Mouse (Mus musculus): ENCODE measurements around the gene Ccr6. TPM values are rescaled to one million over a fixed set of nuclear protein-coding genes. Genes with fewer than 3 reads are reported as not detected.
"Not testable (repeated sequence)": the region's sequence is repeated elsewhere in the genome, so short reads cannot be mapped to it uniquely, and the experiment has no call there.

Gene Ccr6
- polyA plus RNA-seq, 1 experiment from 2014 or later, result not detected

DNA sequence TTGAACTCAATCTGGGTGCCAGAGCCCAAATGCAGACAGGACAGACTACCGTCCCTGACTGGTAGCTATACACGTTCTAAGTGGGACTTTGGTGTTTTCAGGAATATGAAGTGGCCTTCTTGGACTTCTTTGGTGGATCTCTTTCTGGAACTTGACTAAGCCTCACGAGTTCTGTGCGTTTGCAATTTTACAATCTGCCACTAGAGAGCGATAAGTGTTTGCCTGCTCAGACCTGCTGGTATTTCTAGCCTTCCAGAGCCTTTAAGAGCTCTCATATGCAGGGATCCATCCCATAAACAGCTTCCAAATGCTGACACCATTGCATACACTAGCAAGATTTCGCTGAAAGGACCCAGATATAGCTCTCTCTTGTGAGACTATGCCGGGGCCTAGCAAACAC lies 28.8 kb downstream of the Ccr6 start:
- H3K4me1 ChIP-seq; H3K9me3 ChIP-seq; ATAC-seq (ENCODE audit: borderline replicate concordance, extremely low read depth, low FRiP score, low TSS enrichment); H3K36me3 ChIP-seq; H3K9ac ChIP-seq; H3K27ac ChIP-seq; H3K4me2 ChIP-seq; H3K27me3 ChIP-seq; H3K4me3 ChIP-seq: not testable (repeated sequence)
- WGBS, result 18% methylated on average over 7 of the region's 7 CpGs

DNA sequence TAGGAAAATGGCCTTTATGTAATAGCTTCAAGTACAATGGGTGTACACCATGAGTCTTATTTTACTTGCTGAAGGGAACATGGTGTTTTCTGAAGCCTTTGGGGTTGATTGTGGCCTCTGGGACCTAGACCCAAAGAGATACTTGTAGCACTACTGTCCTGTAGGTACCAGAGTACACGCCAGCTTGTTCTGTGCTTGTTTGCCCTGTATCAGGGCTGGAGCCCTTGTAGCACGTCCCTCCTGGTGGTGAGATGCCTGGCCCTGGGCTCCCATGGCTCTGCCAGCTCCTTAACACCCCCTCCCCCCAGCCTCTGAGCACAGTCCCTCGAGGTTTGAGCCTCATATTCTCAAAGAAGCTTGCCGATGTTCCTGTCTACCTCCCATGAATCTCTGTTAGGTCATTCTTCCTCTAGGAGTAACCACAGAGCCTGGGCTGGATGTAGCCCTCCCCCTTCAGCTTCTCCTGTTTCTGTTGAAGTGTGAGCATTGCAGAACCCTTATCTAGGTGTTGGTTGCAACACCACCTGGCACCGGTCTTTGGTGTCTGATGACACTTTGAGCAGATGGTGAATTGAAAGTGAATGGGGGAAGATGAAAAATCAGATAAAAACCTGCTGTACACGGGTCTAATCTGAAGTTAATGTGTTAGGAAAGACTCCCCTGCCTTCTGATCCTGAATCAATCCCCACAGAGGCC lies 36.4 kb downstream of the Ccr6 start:
- Histone ChIP-seq H3K9me3 (no peaks in the 10 kb centered on the region), H3K4me2 (no peak overlapping the region), H3K9ac (no peak overlapping the region), H3K27ac (no peak overlapping the region), H3K36me3 (no peaks in the 10 kb centered on the region), H3K4me1 (no peaks in the 10 kb centered on the region), H3K27me3 (no peaks in the 10 kb centered on the region), H3K4me3 (no peak overlapping the region)
- ATAC-seq (ENCODE audit: borderline replicate concordance, extremely low read depth, low FRiP score, low TSS enrichment), result no peak
- WGBS, result 27% methylated on average over 6 of the region's 6 CpGs

DNA sequence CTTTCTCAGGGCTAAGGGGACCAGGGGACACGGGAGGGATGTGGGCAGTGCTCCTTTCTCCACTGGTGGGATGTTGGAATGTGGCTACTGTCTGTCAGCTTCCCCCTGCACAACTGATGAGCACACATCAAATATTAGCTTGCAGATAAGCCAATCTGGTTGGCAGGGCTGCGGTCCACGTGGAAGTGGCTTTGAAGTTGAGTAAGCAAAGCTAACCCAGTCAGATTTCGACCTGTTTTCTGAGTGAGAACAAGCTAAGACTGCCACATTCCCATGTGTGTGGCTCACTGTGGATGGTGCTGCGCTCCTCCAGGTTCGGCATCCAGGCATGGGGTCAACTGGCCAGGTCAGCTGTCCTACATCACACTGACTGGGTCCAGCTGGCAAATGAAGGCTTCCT lies 37.1 kb downstream of the Ccr6 start:
- Histone ChIP-seq H3K4me2 (no peak overlapping the region), H3K27me3 (no peaks in the 10 kb centered on the region), H3K27ac (no peak overlapping the region), H3K9me3 (no peaks in the 10 kb centered on the region), H3K36me3 (no peaks in the 10 kb centered on the region), H3K4me1 (no peaks in the 10 kb centered on the region), H3K9ac (no peak overlapping the region), H3K4me3 (no peak overlapping the region)
- ATAC-seq (ENCODE audit: borderline replicate concordance, extremely low read depth, low FRiP score, low TSS enrichment), result no peak
- WGBS, result 35% methylated on average over 6 of the region's 6 CpGs

DNA sequence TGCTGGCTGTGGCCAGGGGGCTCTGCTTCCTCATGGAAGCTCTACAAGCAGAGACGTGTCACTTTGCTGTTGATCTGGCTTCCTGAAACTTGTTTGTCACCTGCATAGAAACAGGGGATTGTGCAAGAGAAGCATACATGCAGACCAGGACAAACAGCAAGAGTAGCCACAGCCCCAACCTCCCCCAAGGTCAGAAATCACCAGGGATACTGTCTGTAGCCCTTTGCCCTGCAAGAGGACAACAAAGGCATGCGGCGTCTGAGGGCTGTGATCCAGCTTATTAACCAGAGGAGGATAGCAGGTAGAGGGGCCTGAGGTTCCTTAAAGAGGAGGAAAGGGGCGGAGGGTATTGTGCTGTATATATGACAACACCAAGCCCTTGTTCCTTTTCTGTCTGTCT lies 40.2 kb downstream of the Ccr6 start:
- no peak for ATAC-seq (ENCODE audit: borderline replicate concordance, extremely low read depth, low FRiP score, low TSS enrichment)
- Histone ChIP-seq H3K4me1 (no peaks in the 10 kb centered on the region), H3K27ac (no peak overlapping the region), H3K36me3 (no peaks in the 10 kb centered on the region), H3K9ac (no peak overlapping the region), H3K9me3 (no peaks in the 10 kb centered on the region), H3K4me3 (no peak overlapping the region), H3K27me3 (no peaks in the 10 kb centered on the region), H3K4me2 (no peak overlapping the region)
- 66% methylated on average over 4 of the region's 4 CpGs for WGBS

DNA sequence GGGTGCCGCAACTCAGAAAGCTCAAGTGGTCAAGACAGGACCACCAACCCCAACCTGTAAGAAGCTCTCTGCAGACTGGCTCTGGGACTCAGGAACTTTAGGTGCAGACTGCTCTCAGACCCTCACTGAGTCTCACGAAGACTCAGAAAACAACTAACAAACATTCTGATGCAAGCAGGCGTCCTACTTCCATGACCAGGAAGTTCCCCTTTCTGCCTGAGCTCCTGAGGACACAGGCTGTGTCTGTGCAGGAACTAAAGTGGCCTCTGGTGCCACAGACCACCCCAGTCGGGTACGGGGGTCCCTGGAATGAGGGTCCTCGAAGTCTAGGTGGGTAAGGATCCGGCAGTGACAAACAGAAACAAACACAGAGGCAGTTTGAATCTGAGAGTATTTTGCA lies 40.8 kb downstream of the Ccr6 start:
- Histone ChIP-seq H3K9ac (no peak overlapping the region), H3K4me2 (no peak overlapping the region), H3K4me1 (no peaks in the 10 kb centered on the region), H3K27ac (no peak overlapping the region), H3K36me3 (no peaks in the 10 kb centered on the region), H3K4me3 (no peak overlapping the region), H3K27me3 (no peaks in the 10 kb centered on the region), H3K9me3 (no peaks in the 10 kb centered on the region)
- 64% methylated on average over 7 of the region's 7 CpGs for WGBS
- no peak for ATAC-seq (ENCODE audit: borderline replicate concordance, extremely low read depth, low FRiP score, low TSS enrichment)

DNA sequence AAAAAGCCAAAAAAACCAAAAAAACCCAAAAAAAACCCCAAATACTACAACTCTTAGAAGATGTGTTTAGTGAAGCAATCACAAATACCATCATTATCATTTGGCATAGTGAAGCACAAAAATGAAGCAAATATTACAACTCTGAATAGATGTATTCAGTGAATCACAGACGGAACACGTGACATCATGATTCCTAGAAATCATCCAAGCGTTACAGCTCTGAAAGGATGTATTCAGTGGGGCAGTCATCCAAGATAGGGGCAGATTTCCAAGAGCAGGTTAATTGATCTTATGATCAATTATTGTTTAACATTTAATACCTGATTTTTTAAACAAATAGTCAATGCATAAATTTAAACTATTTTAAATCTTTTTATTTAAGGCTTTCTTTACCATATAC lies 41.4 kb downstream of the Ccr6 start:
- 83% methylated on average over 3 of the region's 3 CpGs for WGBS
- no peak for ATAC-seq (ENCODE audit: borderline replicate concordance, extremely low read depth, low FRiP score, low TSS enrichment)
- Histone ChIP-seq H3K27me3 (no peaks in the 10 kb centered on the region), H3K4me3 (no peak overlapping the region), H3K4me2 (no peak overlapping the region), H3K9ac (no peak overlapping the region), H3K9me3 (no peaks in the 10 kb centered on the region), H3K36me3 (no peaks in the 10 kb centered on the region), H3K4me1 (no peaks in the 10 kb centered on the region), H3K27ac (no peak overlapping the region)

DNA sequence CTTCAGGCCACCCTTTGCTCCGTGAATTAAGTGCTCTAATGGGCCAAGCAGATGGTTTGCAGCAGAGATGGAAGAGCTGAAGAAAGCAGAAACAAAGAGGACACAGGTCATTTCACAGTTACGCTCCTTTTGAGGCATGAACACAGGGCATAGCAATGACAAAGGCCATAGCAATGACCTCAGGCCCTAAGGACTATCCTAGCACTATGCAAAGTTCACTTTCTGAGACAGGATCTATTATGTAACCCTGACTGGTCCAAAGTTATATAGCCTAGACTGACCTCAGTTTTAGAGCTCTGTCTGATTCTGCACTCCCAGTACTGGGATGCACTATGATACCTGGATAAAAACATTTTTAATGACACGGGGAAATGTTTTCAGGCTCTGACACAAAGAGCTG lies 42.5 kb downstream of the Ccr6 start:
- H3K27ac ChIP-seq, result no peak overlapping the region
- H3K27me3 ChIP-seq, result no peaks in the 10 kb centered on the region
- no peak overlapping the region for H3K4me3 ChIP-seq
- ATAC-seq (ENCODE audit: borderline replicate concordance, extremely low read depth, low FRiP score, low TSS enrichment), result no peak
- 67% methylated on average over 3 of the region's 3 CpGs for WGBS
- no peaks in the 10 kb centered on the region for H3K9me3 ChIP-seq
- no peak overlapping the region for H3K9ac ChIP-seq
- no peaks in the 10 kb centered on the region for H3K36me3 ChIP-seq
- H3K4me2 ChIP-seq, result no peak overlapping the region
- H3K4me1 ChIP-seq, result 0 out of 2 replicates have a peak, but pooled peaks cover 2% of the 10 kb centered on the region

DNA sequence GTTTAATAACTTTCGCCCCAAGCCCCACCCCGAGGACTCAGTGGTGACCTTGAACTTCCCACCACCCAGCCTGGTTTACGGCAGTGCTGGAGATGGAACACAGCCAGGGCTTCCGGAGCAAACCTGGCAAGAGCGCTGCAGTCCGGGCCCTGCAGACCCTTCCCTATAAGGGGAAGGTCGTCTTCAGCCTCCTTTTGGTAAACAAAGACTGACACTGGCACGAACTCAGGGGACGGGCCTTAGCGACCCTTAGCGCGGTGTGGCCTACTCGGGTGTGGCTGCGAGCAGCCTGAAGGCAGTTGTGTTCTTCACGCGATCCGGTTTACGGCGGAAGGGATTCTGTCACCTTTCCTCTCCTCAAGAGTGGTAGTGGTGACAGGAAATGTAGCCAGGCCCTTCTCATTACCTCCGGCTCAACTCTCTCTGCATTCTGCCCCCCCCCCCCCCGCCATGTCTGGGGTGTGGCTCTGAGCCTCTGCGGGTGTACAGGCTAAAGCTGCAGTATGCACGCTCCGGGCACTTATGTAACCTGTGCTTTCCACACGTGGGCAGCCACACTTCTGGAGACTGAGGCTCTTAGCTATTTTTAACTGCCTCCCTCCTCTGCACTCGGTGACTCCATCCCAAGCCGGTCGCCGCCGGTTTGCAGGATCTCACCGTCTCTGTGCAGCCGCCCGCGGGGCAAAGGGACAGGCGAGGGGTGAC lies 47.1 kb downstream of the Ccr6 start, which contains the start of gene Mpc1:
Gene Mpc1, plus strand, starts transcription at position 84 of the 705 bp plus-strand sequence.
- Histone ChIP-seq H3K36me3 (no peaks in the 10 kb centered on the region), H3K4me3 (peak within 1 kb of the TSS; percentile 95), H3K27me3 (no peaks in the 10 kb centered on the region), H3K9ac (peak within 1 kb of the TSS; percentile 82), H3K4me2 (peak within 1 kb of the TSS; percentile 99), H3K9me3 (no peaks in the 10 kb centered on the region), H3K4me1 (0 out of 2 replicates have a peak, but pooled peaks cover 2% of the 10 kb centered on the region), H3K27ac (peak within 1 kb of the TSS; percentile 97)
- WGBS, result under 1% methylated on average over 35 of the region's 35 CpGs
- peak; percentile 69 for ATAC-seq (ENCODE audit: borderline replicate concordance, extremely low read depth, low FRiP score, low TSS enrichment)

DNA sequence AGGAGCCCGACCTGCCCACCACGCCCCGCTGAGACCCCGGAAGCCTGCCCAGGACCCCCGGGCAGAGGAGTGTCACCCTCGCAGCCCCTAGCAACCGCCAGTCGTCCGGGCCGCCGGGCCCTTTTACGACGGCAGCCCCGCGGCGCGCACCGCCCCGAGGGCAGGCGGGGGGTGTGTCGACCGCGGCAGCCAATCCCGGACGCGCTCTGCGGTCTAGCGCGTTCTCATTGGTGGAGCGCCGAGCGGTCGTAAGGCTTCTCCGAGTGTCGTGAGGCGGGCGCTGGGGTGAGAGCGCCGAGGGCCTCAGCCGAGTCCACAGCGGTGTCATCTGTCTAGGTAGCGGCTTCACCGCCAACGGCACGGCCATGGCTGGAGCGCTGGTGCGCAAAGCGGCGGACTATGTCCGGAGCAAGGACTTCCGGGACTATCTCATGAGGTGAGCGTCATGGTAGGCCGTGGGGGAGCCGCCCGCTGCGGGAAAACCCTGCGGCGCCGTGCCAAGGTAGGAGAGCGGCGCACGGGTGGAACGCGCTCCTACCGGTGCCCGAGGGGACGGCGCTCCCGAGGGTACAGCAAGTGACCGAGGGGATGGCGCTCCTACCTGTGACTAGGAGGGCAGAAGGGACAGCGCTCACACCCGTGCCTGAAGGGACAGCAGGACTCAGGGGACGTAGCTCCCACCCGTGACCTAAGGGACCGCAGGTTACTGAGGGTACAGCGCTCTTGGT lies 47.8 kb downstream of the Ccr6 start:
- Histone ChIP-seq H3K27me3 (no peaks in the 10 kb centered on the region), H3K4me3 (peak overlapping the region; percentile 95), H3K4me2 (peak overlapping the region; percentile 99), H3K36me3 (no peaks in the 10 kb centered on the region), H3K9ac (peak overlapping the region; percentile 82), H3K4me1 (0 out of 2 replicates have a peak, but pooled peaks cover 2% of the 10 kb centered on the region), H3K9me3 (no peaks in the 10 kb centered on the region), H3K27ac (peak overlapping the region; percentile 97)
- peak; percentile 99 for ATAC-seq (ENCODE audit: borderline replicate concordance, extremely low read depth, low FRiP score, low TSS enrichment)
- WGBS, result under 1% methylated on average over 77 of the region's 77 CpGs

DNA sequence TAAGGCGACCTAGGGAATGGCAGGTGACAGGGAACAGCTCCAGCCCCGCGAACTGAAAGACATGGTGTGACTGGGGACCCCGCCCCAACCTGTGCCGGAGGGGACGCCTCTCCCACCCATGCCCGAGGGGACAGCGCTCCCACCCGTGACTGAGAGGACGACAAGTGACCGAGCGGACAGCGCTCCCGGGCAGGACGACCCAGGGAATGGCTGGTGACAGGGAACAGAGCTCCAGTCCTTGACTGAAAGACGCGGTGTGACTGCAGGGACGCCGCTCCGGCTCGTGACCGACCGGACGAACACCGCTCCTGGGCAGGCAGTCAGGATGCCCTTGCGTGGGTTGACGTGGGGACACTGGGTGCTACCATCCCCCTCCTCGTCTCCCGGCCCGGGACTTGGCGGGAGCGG lies 48.4 kb downstream of the Ccr6 start:
- Histone ChIP-seq H3K4me2 (peak overlapping the region; percentile 99), H3K4me3 (peak overlapping the region; percentile 95), H3K27me3 (no peaks in the 10 kb centered on the region), H3K9ac (peak overlapping the region; percentile 77), H3K4me1 (0 out of 2 replicates have a peak, but pooled peaks cover 2% of the 10 kb centered on the region), H3K36me3 (peaks cover under 1% of the 10 kb centered on the region), H3K9me3 (no peaks in the 10 kb centered on the region), H3K27ac (peak overlapping the region; percentile 97; the same call in 1 of the 2 replicates)
- WGBS, result under 1% methylated on average over 32 of the region's 32 CpGs
- peak; percentile 11 for ATAC-seq (ENCODE audit: borderline replicate concordance, extremely low read depth, low FRiP score, low TSS enrichment)

DNA sequence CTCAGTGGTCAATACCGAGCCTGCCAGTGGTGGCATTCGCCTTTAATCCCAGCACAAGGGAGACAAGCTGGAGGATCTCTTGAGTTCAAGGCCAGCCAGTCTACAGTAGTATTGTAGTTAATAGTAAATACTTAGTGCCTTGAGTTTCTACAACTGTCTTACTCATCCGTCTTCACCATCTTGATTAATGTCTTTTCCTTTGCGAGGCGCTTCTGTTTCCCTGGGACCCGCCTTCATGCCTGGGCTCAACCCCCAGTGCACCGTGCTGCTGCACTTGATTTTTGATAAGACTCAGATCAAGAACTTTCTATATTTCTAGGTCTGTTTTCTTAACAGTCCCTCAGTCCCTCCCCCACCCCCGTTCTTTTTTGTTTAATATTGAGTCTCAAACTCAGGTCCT lies 49.2 kb downstream of the Ccr6 start:
- WGBS, result 27% methylated on average over 8 of the region's 8 CpGs
- Histone ChIP-seq H3K36me3 (peaks cover 4% of the 10 kb centered on the region), H3K9me3 (no peaks in the 10 kb centered on the region), H3K27ac (no peak overlapping the region), H3K27me3 (no peaks in the 10 kb centered on the region), H3K4me1 (0 out of 2 replicates have a peak, but pooled peaks cover 2% of the 10 kb centered on the region), H3K4me2 (peak overlapping the region; percentile 99), H3K4me3 (peak overlapping the region; percentile 95), H3K9ac (no peak overlapping the region)
- no peak for ATAC-seq (ENCODE audit: borderline replicate concordance, extremely low read depth, low FRiP score, low TSS enrichment)

DNA sequence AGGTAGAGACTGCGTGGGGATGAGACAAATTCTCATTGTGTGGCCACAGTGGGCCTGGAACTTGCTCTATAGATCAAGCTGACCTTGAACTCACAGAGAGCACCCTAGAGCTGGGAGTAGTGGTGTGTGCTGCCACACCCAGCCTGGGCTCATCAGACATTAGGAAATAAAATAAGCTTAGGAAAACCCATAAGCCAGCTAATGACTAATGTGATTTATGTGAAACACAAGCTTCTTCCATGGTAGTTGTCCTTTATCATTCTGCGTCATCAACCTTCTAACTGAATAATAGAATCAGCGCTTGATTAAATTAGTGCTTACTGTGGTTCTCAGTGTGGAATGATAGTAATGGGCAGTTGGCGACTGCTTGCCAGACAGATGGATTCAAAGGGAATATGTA lies 51.1 kb downstream of the Ccr6 start:
- Histone ChIP-seq H3K27ac (no peak overlapping the region), H3K36me3 (peaks cover 4% of the 10 kb centered on the region), H3K9ac (no peak overlapping the region), H3K4me1 (0 out of 2 replicates have a peak, but pooled peaks cover 2% of the 10 kb centered on the region), H3K4me2 (no peak overlapping the region), H3K27me3 (no peaks in the 10 kb centered on the region), H3K9me3 (no peaks in the 10 kb centered on the region), H3K4me3 (no peak overlapping the region)
- WGBS, result 86% methylated on average over 4 of the region's 4 CpGs
- no peak for ATAC-seq (ENCODE audit: borderline replicate concordance, extremely low read depth, low FRiP score, low TSS enrichment)
